Mouse (Mus musculus) gastrocnemius, postnatal 36 days (tissue): ENCODE measurements around the gene Pip4k2b. TPM values are rescaled to one million over a fixed set of nuclear protein-coding genes. Genes with fewer than 3 reads are reported as not detected.

Source experiments
- DNase-seq, 2 experiments: peaks; one replicate each; pipeline ENCODE4 v3.0.0; 2022
- intact Hi-C: fragments of 180-260 bp; cut with DNase I; formaldehyde crosslinking; loops from one replicate; pipeline ENCODE4 v1.15.1; 2025
- total RNA-seq, 2 experiments: library from RNA; stranded (reverse); gene quantifications; 2 replicates each; pipeline ENCODE4 v1.2.3; 2021

Pip4k2b gene
- total RNA-seq, 2 experiments from 2014 or later: 44.0 to 47.0 TPM

GRCm38 (mm10) chr11:97698741-97699611, 45.5 kb downstream of the Pip4k2b start:
- intact Hi-C loops: no loop called here
- peak in 1 of 2 experiments; percentile 65 for DNase-seq

DNA sequence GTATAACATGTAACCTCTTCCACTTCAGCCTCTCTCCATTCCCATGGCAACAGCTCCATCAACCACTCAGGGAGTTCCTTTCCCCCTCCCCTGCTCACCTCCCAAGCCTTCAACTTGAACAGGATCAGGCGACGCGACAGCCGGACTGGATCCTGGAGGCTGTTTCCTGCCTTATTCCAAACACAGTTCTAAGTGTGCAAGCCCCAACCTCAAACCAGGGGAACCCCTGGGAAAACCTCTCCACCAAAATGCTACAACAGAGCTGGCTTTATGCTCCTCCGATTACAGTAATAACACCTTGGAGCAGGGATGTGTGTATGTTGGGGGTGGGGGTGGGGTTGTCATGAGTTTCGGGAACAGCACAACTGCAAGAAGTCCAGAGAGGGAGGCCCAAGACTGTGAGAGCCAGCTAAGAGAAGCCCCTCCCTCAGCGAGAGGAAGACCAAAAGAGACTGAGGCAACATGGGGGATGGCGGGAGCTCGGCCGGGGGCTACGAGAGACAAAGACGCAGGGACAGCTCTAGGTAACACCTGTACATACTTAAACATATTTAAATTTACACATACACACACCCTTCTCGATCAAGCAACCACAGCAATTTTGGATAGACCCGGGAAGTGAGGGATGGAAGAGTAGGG, 46.5 kb downstream of the Pip4k2b start:
- no peak for DNase-seq
- intact Hi-C loops: no loop called here

- intact Hi-C loops: no loop called here
Observed at GRCm38 (mm10) chr11:97697199-97697890, 47.2 kb downstream of the Pip4k2b start.

DNA sequence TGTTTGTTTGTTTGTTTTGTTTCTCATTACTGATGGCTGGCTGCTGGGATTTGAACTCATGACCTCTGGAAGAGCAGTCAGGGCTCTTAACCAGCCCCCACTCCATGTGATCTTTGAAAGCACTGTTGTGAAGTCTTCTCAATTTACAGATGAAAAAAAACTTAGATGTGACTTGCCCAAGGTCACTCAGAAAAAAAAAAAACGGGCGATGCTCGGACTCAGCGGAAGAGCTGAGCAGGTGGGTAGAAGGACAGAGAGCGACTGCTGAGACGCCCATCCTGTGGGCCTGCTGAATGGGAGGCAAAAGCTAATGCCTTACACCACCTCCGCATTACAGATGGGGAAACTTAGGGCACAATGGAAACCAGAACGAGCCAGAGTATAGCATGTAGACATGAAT, 47.8 kb downstream of the Pip4k2b start:
- intact Hi-C loops: no loop called here
- DNase-seq: no peak

More at GRCm38 (mm10) chr11:97697199-97697890, 47.2 kb downstream of the Pip4k2b start:
- no peak for DNase-seq

GRCm38 (mm10) chr11:97695712-97696401, 48.6 kb downstream of the Pip4k2b start:
- DNase-seq: no peak
- intact Hi-C loops: no loop called here

- no peak for DNase-seq
- intact Hi-C loops: no loop called here
Observed at GRCm38 (mm10) chr11:97694921-97695711, 49.4 kb downstream of the Pip4k2b start.

GRCm38 (mm10) chr11:97694435-97694834, 50.1 kb downstream of the Pip4k2b start:
- intact Hi-C loops: no loop called here

DNA sequence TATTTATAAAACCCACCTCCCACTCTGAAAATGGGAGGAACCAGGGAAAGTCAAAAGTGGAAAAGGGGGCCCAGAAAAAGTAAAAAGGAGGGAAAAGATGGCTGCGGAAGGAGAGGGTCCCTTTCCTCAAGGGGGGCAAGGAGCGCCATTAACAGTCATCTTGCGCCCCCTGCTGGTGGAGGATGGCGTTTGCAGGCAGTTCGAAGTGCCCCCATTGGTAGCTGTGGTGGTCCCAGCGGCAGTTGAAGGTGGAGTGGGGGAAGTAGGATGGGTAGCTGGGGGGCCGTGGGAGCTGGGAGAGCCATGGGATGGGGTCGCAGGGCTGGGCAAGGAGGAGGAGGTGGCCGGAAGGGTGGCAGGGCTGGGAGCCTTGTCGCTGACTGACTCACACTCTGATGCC, 54.6 kb downstream of the Pip4k2b start:
- DNase-seq: no peak
- intact Hi-C loops: loop anchor here (1.0 kb wide), 1 partner anchor 45 kb away; no protein-coding TSS in a partner anchor

More at GRCm38 (mm10) chr11:97694435-97694834, 50.1 kb downstream of the Pip4k2b start:
- no peak for DNase-seq

DNA sequence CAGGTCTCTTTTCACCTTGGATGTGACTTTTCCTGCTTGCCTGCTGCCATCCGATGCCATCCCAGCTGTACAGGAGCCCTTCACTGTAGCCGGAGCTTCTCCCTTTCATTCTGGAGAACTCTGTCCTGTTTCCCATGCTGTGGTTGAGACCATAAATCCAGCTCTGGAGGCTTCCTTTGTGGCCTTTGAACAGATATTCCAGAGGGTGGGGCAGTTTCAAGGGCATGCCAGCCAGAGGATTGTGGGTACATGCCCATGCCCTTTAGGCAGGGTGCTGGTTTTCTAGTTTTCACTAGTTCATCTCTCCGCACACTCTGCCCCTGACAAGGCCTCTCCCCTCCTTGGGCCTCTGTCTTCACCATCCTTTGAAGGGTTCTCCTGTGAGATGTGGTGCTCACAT, 57.4 kb downstream of the Pip4k2b start:
- DNase-seq: no peak
- intact Hi-C loops: no loop called here

DNA sequence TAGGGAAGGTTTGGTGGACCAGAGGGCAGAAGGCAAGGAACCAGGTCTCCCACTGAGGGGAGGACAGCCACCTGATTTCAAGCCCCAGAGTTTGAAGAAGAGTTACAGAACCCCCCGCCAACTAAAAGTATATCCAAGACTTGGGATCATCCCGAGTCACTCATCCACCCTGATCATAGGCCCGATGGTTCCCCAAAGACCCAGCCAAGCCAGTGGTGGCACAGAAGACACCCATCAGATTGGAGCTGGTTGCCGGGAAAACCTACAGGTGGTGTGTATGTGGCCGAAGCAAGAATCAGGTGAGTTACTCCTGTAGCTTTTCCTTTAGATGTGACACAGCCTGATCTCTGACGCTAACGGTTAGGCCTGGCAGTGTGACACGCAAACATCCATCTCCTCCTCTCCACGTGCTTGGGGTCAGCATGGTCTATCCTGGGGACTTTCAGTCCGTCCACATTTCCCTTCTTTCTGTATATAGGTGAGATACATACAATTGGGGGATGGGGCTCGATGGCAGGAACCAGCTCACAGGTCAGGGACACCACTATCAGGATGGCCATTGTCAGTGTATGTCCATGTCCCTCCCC, 58.1 kb downstream of the Pip4k2b start:
- intact Hi-C loops: no loop called here
- no peak for DNase-seq

DNA sequence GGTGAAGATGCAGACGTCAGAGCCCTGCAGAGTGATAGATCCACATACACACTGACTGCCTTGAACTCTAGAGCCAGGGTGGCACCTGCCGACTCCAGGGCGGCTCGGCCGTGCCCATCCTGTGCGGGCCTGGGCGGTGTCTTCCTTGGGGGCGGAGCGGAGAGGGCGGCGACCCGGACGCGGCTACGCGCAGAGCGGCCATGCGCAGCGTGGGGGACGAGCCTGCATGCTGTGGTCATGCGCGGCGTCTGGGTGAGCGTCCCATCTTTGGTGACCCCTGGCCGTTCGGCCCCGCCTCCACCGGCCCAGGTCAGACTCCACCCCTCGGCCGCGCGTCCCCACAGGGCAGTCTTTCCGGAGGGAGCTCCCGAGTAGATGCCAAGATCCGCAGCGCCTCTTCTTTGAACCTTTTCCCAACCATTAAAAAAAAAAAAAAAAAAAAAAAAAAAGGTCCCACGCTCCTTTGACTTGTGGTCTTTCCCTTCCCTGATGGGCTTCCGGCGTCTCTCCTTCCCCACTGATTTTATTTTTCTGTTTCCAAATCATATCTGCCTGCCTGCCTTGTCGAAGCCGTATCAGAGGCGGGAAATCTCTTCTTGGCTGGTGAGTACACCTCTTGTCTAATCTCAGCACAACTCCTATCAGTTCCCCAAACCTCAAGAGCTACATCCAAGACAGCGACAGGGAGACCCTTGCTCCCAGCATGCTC, 58.7 kb downstream of the Pip4k2b start, which contains the start of gene Cisd3:
TSS of gene Cisd3 (plus strand) at position 214 of the 709 bp plus-strand sequence.
- peak; percentile 89 to 94 for DNase-seq
- intact Hi-C loops: loop anchor here (2.0 kb wide), 1 partner anchor 21 kb away; no protein-coding TSS in a partner anchor

GRCm38 (mm10) chr11:97684766-97685165, 59.7 kb downstream of the Pip4k2b start:
- DNase-seq: no peak
- intact Hi-C loops: loop anchor here (2.0 kb wide), 1 partner anchor 20 kb away; no protein-coding TSS in a partner anchor

- intact Hi-C loops: loop anchor here (2.0 kb wide), 1 partner anchor 19 kb away; no protein-coding TSS in a partner anchor
- no peak for DNase-seq
Observed at GRCm38 (mm10) chr11:97684063-97684680, 60.3 kb downstream of the Pip4k2b start.

DNA sequence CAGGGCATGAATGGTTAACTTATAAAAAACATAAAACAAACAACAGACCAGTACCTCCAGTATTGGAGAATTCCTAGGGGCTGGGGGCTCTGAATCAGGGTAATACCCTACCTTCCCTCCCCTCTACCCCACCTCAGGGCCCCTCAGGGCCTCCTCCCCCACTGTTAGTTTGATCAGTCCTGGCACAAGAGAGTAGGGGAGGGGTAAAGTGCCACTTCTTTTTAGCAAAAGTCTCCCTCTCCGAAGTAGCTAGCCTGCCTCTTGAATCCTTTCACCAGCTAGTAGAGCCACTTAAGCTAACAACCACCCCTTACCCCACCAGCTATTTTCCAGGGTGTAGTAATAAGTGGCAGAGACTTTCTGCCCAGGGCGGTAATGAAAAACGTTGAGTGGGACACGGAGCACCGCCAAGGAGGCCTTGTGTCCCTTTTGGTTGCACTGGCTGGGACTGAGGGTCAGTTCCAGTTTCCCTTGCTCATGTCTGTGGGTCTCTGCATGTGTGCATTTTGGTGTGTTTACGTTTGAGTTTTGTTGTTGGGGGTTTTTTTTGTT, 61.9 kb downstream of the Pip4k2b start:
- no peak for DNase-seq
- intact Hi-C loops: no loop called here

DNA sequence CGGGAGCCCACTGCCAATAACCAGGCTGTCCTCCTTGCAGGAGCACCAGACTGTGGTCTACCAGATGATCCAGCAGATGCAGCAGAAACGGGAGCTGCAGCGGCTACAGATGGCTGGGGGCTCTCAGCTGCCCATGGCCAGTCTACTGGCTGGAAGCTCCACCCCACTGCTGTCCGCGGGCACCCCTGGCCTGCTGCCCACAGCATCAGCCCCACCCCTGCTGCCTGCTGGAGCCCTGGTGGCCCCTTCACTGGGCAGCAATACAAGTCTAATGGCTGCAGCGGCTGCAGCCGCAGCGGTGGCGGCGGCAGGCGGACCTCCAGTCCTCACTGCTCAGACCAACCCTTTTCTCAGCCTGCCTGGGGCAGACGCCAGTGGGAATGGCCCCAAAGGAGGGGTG, 64.1 kb downstream of the Pip4k2b start:
- DNase-seq: no peak
- intact Hi-C loops: no loop called here

DNA sequence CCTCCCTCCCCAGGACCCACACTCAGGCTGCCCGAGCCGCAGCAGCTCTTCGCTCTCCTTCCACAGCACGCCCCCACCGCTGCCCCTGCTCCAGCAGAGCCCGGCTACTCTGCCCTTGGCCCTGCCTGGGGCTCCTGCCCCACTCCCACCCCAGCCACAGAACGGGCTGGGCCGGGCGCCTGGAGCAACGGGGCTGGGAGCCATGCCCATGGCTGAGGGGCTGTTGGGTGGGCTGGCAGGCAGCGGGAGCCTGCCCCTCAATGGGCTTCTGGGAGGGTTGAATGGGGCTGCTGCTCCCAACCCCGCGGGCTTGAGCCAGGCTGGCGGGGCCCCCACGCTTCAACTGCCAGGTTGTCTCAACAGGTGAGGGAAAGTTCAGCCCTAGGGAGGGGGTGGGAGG, 66.2 kb downstream of the Pip4k2b start:
- intact Hi-C loops: no loop called here
- no peak for DNase-seq

DNA sequence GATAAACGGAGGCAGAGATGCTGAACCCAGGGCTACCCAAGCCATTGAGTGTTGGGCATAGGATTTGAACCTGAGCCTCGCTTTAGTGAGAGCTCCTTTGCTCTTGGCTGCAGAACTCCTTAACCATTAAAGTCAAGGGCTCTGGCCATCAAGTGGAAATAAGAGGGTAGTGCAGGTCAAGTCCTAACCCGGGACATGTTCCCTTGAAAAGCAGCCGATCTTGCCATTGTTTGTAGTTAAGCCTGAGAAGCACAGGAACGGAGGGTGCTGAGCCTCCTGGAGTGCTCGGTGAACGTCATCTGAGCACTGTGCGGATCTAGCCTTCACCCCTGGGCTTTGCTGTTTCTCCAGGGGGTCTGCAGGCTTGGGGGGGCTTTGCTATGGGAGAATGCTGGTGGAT, 66.7 kb downstream of the Pip4k2b start:
- intact Hi-C loops: no loop called here
- DNase-seq: no peak

DNA sequence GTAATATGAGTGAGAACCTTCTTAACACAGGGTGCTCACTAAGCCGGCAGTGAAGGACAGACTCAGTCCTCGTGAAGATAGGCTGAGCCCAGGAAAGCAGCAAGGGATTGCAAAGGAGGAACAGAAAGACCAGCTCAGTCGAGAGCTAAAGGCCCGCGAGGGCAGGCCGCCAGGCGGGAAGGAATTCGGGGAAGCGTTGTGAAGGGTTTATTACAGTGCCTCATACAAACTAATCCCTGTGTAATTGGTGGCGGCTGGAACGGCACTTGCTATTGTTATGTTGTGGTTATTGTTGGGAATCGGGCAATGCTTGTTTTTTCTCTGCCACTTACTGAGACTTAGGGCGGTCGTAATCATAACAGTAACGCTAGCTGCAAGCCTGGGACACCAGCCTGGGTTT, 67.1 kb downstream of the Pip4k2b start:
- intact Hi-C loops: no loop called here

More for the DNA sequence above, 67.1 kb downstream of the Pip4k2b start:
- no peak for DNase-seq
